Comparison of ENCODE assay signal across 12 mouse cellular contexts in genomic region chrX:159171579-159171978, GRCm38 (mm10).
"Had no signal": no experiment of that assay in that cellular context is flagged by ENCODE, and none has a peak within 500 bp of the region (broad histone marks: within the 10 kb centered on the region; RNA-seq: fewer than 3 reads in every experiment).

No protein-coding gene starts in this region.

- H3K4me3 ChIP-seq: left cerebral cortex, adult 2 months; liver, embryonic 13.5 days; midbrain, embryonic 12.5 days had no signal

- H3K4me1 ChIP-seq: liver, embryonic 13.5 days; midbrain, embryonic 12.5 days had no signal

- H3K27ac ChIP-seq: kidney, postnatal 0 days; left cerebral cortex, adult 2 months; liver, embryonic 13.5 days; macrophage; midbrain, embryonic 12.5 days had no signal

- H3K36me3 ChIP-seq: liver, embryonic 13.5 days; midbrain, embryonic 12.5 days had no signal

- DNase-seq: kidney, adult 18-20 months; kidney, adult 9 months; kidney, postnatal 25 days; layer of hippocampus, postnatal 36 days; liver, embryonic 13.5 days; thymus, adult 18-20 months; thymus, postnatal 36 days had no signal

- H3K9ac ChIP-seq: liver, embryonic 13.5 days; lung, embryonic 14.5 days; midbrain, embryonic 12.5 days had no signal

- H3K4me2 ChIP-seq: liver, embryonic 13.5 days; lung, embryonic 14.5 days; midbrain, embryonic 12.5 days had no signal

- H3K9me3 ChIP-seq: liver, embryonic 13.5 days; midbrain, embryonic 12.5 days had no signal

- H3K27me3 ChIP-seq: liver, embryonic 13.5 days; midbrain, embryonic 12.5 days had no signal
